Mouse (Mus musculus) gonadal fat pad, adult 2 months (tissue): ENCODE data around the gene Grhl3. TPM values are rescaled to one million over a fixed set of nuclear protein-coding genes. Genes with fewer than 3 reads are reported as not detected.
A peak's percentile ranks its signal among the peaks of the same experiment; 100 is the strongest.

Experiments used
- DNase-seq: peaks from one replicate; pipeline ENCODE4 v3.0.0-alpha.2; 2012; ENCODE audit warnings: low read depth
- polyA plus RNA-seq: library from polyadenylated mRNA; depleted of rRNA; stranded (reverse); fragments of >200 nt; gene quantifications from 2 replicates; pipeline ENCODE4 v1.2.3, GENCODE M21; 2012

Grhl3 gene
- polyA plus RNA-seq, 1 experiment = not detected

- no peak for DNase-seq
These were observed 2.1 kb upstream of the Grhl3 start for GRCm38 (mm10) chr4:135575365-135576140.

GRCm38 (mm10) chr4:135572276-135572675 is 1.2 kb downstream of the Grhl3 start:
- DNase-seq = no peak

GRCm38 (mm10) chr4:135571037-135571550 is 2.3 kb downstream of the Grhl3 start:
- no peak for DNase-seq

- no peak for DNase-seq
These were observed 3.0 kb downstream of the Grhl3 start for GRCm38 (mm10) chr4:135570152-135571036.

GRCm38 (mm10) chr4:135569201-135569600 is 4.2 kb downstream of the Grhl3 start:
- DNase-seq = no peak

GRCm38 (mm10) chr4:135567484-135567883 is 5.9 kb downstream of the Grhl3 start:
- no peak for DNase-seq

GRCm38 (mm10) chr4:135567042-135567441 is 6.4 kb downstream of the Grhl3 start:
- no peak for DNase-seq

GRCm38 (mm10) chr4:135565400-135565799 is 8.0 kb downstream of the Grhl3 start:
- DNase-seq = no peak

- no peak for DNase-seq
These were observed 9.6 kb downstream of the Grhl3 start for GRCm38 (mm10) chr4:135563794-135564193.

GRCm38 (mm10) chr4:135549323-135549722 is 24.1 kb downstream of the Grhl3 start:
- DNase-seq = no peak

GRCm38 (mm10) chr4:135548521-135549077 is 24.8 kb downstream of the Grhl3 start:
- DNase-seq = no peak

- DNase-seq = no peak
These were observed 25.3 kb downstream of the Grhl3 start for GRCm38 (mm10) chr4:135548108-135548507.

- peak; percentile 19 for DNase-seq
These were observed 25.9 kb downstream of the Grhl3 start for GRCm38 (mm10) chr4:135547551-135547950.

GRCm38 (mm10) chr4:135546793-135547192 is 26.6 kb downstream of the Grhl3 start:
- DNase-seq = no peak

GRCm38 (mm10) chr4:135546008-135546407 is 27.4 kb downstream of the Grhl3 start:
- no peak for DNase-seq

- no peak for DNase-seq
These were observed 28.3 kb downstream of the Grhl3 start for GRCm38 (mm10) chr4:135545080-135545511.

- no peak for DNase-seq
These were observed 29.1 kb downstream of the Grhl3 start for GRCm38 (mm10) chr4:135544284-135544683.

- DNase-seq = no peak
These were observed 33.4 kb downstream of the Grhl3 start for GRCm38 (mm10) chr4:135540057-135540456.

- no peak for DNase-seq
These were observed 34.4 kb downstream of the Grhl3 start for GRCm38 (mm10) chr4:135539056-135539455.

GRCm38 (mm10) chr4:135535021-135535420 is 38.4 kb downstream of the Grhl3 start:
- DNase-seq = no peak

- DNase-seq = no peak
These were observed 40.4 kb downstream of the Grhl3 start for GRCm38 (mm10) chr4:135533001-135533400.
